Mouse (Mus musculus) testis, adult 2 months (tissue): ENCODE measurements around the gene Arl4a. TPM values are rescaled to one million over a fixed set of nuclear protein-coding genes. Genes with fewer than 3 reads are reported as not detected.

Source experiments
- H3K27ac ChIP-seq: fragments of 200-500 bp; 2 replicates; pipeline ENCODE4 v1.5.1; 2012; ENCODE audit warnings: low read depth, low read length; ENCODE audit not compliant: control insufficient read depth, insufficient read depth
- H3K27me3 ChIP-seq: fragments of 200-500 bp; 2 replicates; pipeline ENCODE4 v1.6.1; 2012; ENCODE audit warnings: mild to moderate bottlenecking, low read length, moderate library complexity; ENCODE audit not compliant: control insufficient read depth, insufficient read depth
- H3K36me3 ChIP-seq: fragments of 200-500 bp; 2 replicates; pipeline ENCODE4 v1.6.1; 2012; ENCODE audit warnings: mild to moderate bottlenecking, low read length; ENCODE audit not compliant: control insufficient read depth, insufficient read depth
- H3K4me1 ChIP-seq: fragments of 200-500 bp; 2 replicates; pipeline ENCODE4 v1.6.1; 2012; ENCODE audit warnings: low read length; ENCODE audit not compliant: control insufficient read depth, insufficient read depth
- H3K4me3 ChIP-seq: fragments of 200-500 bp; 2 replicates; pipeline ENCODE4 v1.5.1; 2012; ENCODE audit warnings: low read depth, mild to moderate bottlenecking, low read length, moderate library complexity, mixed read lengths; ENCODE audit not compliant: control insufficient read depth
- CTCF ChIP-seq: fragments of 200-500 bp; IDR thresholded peaks from 2 replicates; pipeline ENCODE4 v1.5.1; 2012; ENCODE audit warnings: low read depth, mild to moderate bottlenecking, inconsistent platforms, low read length, moderate library complexity; ENCODE audit not compliant: control insufficient read depth, insufficient read depth, insufficient replicate concordance
- POLR2A ChIP-seq: fragments of 200-500 bp; IDR thresholded peaks from 2 replicates; pipeline ENCODE4 v1.6.1; 2012; ENCODE audit warnings: low read depth, mild to moderate bottlenecking, inconsistent platforms, low read length, moderate library complexity; ENCODE audit not compliant: control insufficient read depth
- polyA plus RNA-seq: library from polyadenylated mRNA; depleted of rRNA; stranded (reverse); fragments of >200 nt; gene quantifications from 2 replicates; pipeline ENCODE4 v1.2.3, GENCODE M21; 2012; rRNA removed

The Arl4a gene
- polyA plus RNA-seq, result 218 and 255 TPM in 2 replicates

GRCm38 (mm10) chr12:40037876-40038463 is at the start of gene Arl4a:
Gene Arl4a (minus strand): TSS chr12:40038025.
- H3K27me3 ChIP-seq, result no peaks in the 10 kb centered on the region
- H3K4me1 ChIP-seq, result no peaks in the 10 kb centered on the region
- peak within 1 kb of the TSS; percentile 85 for H3K4me3 ChIP-seq
- H3K27ac ChIP-seq, result peak within 1 kb of the TSS; percentile 98
- H3K36me3 ChIP-seq, result peaks cover 2% of the 10 kb centered on the region
- no peak for TF ChIP-seq CTCF
- peak; percentile 80 for TF ChIP-seq POLR2A

- no peak for TF ChIP-seq CTCF
- TF ChIP-seq POLR2A, result no peak
- Histone ChIP-seq H3K27me3 (no peaks in the 10 kb centered on the region), H3K36me3 (no peaks in the 10 kb centered on the region), H3K27ac (no peak overlapping the region), H3K4me1 (no peaks in the 10 kb centered on the region), H3K4me3 (no peak overlapping the region)
Measured at GRCm38 (mm10) chr12:40085731-40086322, 48.0 kb upstream of the Arl4a start.

GRCm38 (mm10) chr12:40082453-40083238 is 44.8 kb upstream of the Arl4a start:
- no peak for TF ChIP-seq POLR2A
- H3K4me1 ChIP-seq, result no peaks in the 10 kb centered on the region
- H3K36me3 ChIP-seq, result no peaks in the 10 kb centered on the region
- H3K27ac ChIP-seq, result no peak overlapping the region
- no peaks in the 10 kb centered on the region for H3K27me3 ChIP-seq
- no peak overlapping the region for H3K4me3 ChIP-seq

GRCm38 (mm10) chr12:40082048-40082447 is 44.2 kb upstream of the Arl4a start:
- Histone ChIP-seq H3K27me3 (no peaks in the 10 kb centered on the region), H3K27ac (no peak overlapping the region), H3K4me1 (no peaks in the 10 kb centered on the region), H3K36me3 (no peaks in the 10 kb centered on the region), H3K4me3 (no peak overlapping the region)
- no peak for TF ChIP-seq CTCF
- no peak for TF ChIP-seq POLR2A

GRCm38 (mm10) chr12:40073660-40074059 is 35.8 kb upstream of the Arl4a start:
- no peaks in the 10 kb centered on the region for H3K36me3 ChIP-seq
- no peak overlapping the region for H3K27ac ChIP-seq
- H3K4me3 ChIP-seq, result no peak overlapping the region
- H3K4me1 ChIP-seq, result no peaks in the 10 kb centered on the region
- TF ChIP-seq CTCF (no peak), POLR2A (no peak)
- no peaks in the 10 kb centered on the region for H3K27me3 ChIP-seq

- H3K36me3 ChIP-seq, result no peaks in the 10 kb centered on the region
- H3K4me1 ChIP-seq, result no peaks in the 10 kb centered on the region
- H3K4me3 ChIP-seq, result no peak overlapping the region
- H3K27me3 ChIP-seq, result no peaks in the 10 kb centered on the region
- no peak for TF ChIP-seq POLR2A
- TF ChIP-seq CTCF, result no peak
- no peak overlapping the region for H3K27ac ChIP-seq
Measured at GRCm38 (mm10) chr12:40047024-40047423, 9.2 kb upstream of the Arl4a start.

- TF ChIP-seq CTCF (no peak), POLR2A (no peak)
Measured at GRCm38 (mm10) chr12:40043816-40044585, 6.2 kb upstream of the Arl4a start.

More at GRCm38 (mm10) chr12:40043816-40044585, 6.2 kb upstream of the Arl4a start:
- Histone ChIP-seq H3K36me3 (peaks cover 2% of the 10 kb centered on the region), H3K4me1 (no peaks in the 10 kb centered on the region), H3K4me3 (no peak overlapping the region), H3K27ac (no peak overlapping the region), H3K27me3 (no peaks in the 10 kb centered on the region)
